Mouse (Mus musculus) lung, adult 2 months (tissue): ENCODE results near the gene Capza1.

Source experiments
- CTCF ChIP-seq: fragments of 200-500 bp; IDR thresholded peaks from 2 replicates; pipeline ENCODE4 v1.5.1; 2011; ENCODE audit warnings: mild to moderate bottlenecking, low read length, control low read depth; ENCODE audit not compliant: insufficient read depth
- POLR2A ChIP-seq: fragments of 200-500 bp; IDR thresholded peaks from 2 replicates; pipeline ENCODE4 v1.6.1; 2011; ENCODE audit warnings: low read depth, mild to moderate bottlenecking, control low read depth, low read length, borderline replicate concordance; ENCODE audit errors: extremely low read depth

- TF ChIP-seq CTCF (no peak), POLR2A (peak; percentile 16; the same call in 1 of the 2 replicates)
These were observed 73.8 kb downstream of the Capza1 start for GRCm38 (mm10) chr3:104790401-104790937.
